Mouse (Mus musculus) hindbrain, embryonic 11.5 days (tissue): ENCODE data around the gene Syne1. TPM values are rescaled to one million over a fixed set of nuclear protein-coding genes. Genes with fewer than 3 reads are reported as not detected.

ENCODE experiments used
- ATAC-seq: fragments of 200-750 bp; cut with Nextera tagmentation; 2 replicates; pipeline ENCODE4 v1.8.0; 2017; ENCODE audit warnings: mild to moderate bottlenecking, moderate TSS enrichment, moderate library complexity; ENCODE audit not compliant: low FRiP score
- DNase-seq: peaks from one replicate; pipeline ENCODE4 v3.0.0-alpha.2; 2015; ENCODE audit warnings: low spot score
- H3K27ac ChIP-seq: fragments of 300-500 bp; sonication (generic); 2 replicates; pipeline ENCODE4 v1.5.1; 2014; ENCODE audit warnings: mild to moderate bottlenecking, low read depth, low read length
- H3K27me3 ChIP-seq: fragments of 300-500 bp; sonication (generic); 2 replicates; pipeline ENCODE4 v1.6.1; 2014; ENCODE audit warnings: mild to moderate bottlenecking, low read length, moderate library complexity, mixed read lengths; ENCODE audit not compliant: control insufficient read depth, insufficient read depth
- H3K36me3 ChIP-seq: fragments of 300-500 bp; sonication (generic); 2 replicates; pipeline ENCODE4 v1.6.1; 2014; ENCODE audit warnings: mild to moderate bottlenecking, low read length, moderate library complexity, mixed read lengths; ENCODE audit not compliant: control insufficient read depth, insufficient read depth
- H3K4me1 ChIP-seq: fragments of 300-500 bp; sonication (generic); replicated peaks from 2 replicates; pipeline ENCODE4 v1.6.1; 2014; ENCODE audit warnings: low read length, mixed read lengths; ENCODE audit not compliant: control insufficient read depth, insufficient read depth
- H3K4me2 ChIP-seq: fragments of 300-500 bp; sonication (generic); replicated peaks from 2 replicates; pipeline ENCODE4 v1.6.1; 2014; ENCODE audit warnings: mild to moderate bottlenecking, low read depth, low read length
- H3K4me3 ChIP-seq: fragments of 300-500 bp; sonication (generic); 2 replicates; pipeline ENCODE4 v1.5.1; 2014; ENCODE audit warnings: low read depth, low read length
- H3K9ac ChIP-seq: fragments of 300-500 bp; sonication (generic); 2 replicates; pipeline ENCODE4 v1.6.1; 2014; ENCODE audit warnings: low read depth, low read length
- H3K9me3 ChIP-seq: fragments of 300-500 bp; sonication (generic); 2 replicates; pipeline ENCODE4 v1.6.1; 2016; ENCODE audit warnings: low read length; ENCODE audit not compliant: control insufficient read depth
- WGBS: fragments of 180-500 bp; shearing (Covaris S2); extraction: QIAGEN DNeasy Blood & Tissue Kit; methylation state at CpG from one replicate; pipeline ENCODE4 v1.1.7; 2014; 5-methylcytosine and 5-hydroxymethylcytosine counted together
- polyA plus RNA-seq: library from polyadenylated mRNA; unstranded; fragments of >200 nt; fragmentation: Nextera tagmentation; extraction: Ambion mirVana; gene quantifications from 2 replicates; pipeline ENCODE4 v1.2.1, GENCODE M21; 2014

The Syne1 gene
- polyA plus RNA-seq, 1 experiment from 2014 or later: 6.3 TPM

DNA sequence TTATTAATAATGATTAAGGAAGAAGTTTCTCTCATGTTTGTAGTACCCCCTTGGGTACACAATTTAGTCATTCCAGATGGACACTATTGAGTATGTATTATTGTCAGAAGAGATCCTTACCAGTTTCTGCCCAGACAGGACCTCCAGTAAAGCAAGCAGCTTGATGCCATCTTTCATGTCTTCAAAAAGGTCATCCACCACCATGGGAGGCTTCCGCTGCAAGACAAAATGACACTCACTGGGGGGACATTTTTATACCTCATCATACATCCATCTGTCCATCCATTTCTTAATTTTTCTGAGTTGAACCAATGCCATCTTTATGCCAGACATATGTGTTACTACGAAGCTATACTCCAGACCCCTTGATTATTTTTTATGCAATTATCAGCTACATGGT lies 108.3 kb downstream of the Syne1 start:
- no peak for ATAC-seq
- 93% methylated on average over 2 of the region's 2 CpGs for WGBS

DNA sequence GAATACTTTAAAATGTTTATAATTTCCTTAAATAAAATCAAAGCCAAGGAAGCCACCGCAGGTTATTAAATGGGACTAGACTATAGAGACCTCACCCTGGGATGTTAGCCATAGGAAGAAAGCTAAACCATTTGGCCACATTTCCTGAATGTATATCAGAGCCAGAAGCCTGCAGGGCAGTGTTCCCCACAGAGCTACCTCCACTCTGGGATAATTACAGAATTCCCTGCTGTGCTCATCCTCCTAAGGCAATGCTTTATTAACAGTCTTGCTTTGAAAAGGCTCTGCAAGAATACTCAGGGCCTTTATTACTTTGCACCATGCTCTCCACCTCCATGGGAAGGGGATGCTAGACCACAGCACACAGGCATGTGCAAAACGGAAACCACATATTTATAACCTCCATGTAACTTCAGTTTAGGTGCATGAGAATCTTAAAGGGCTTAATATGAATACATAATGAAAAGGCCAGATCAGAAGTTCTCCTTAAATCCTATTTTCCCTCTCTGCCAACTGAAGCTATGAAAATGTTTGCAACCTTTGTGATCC lies 111.4 kb downstream of the Syne1 start:
- H3K4me1 ChIP-seq: no peaks in the 10 kb centered on the region
- no peak overlapping the region for H3K9ac ChIP-seq
- H3K36me3 ChIP-seq: no peaks in the 10 kb centered on the region
- no peaks in the 10 kb centered on the region for H3K27me3 ChIP-seq
- no peaks in the 10 kb centered on the region for H3K9me3 ChIP-seq
- DNase-seq (no peak), ATAC-seq (no peak)
- 46% methylated on average over 2 of the region's 2 CpGs for WGBS
- H3K27ac ChIP-seq: no peak overlapping the region
- no peak overlapping the region for H3K4me2 ChIP-seq
- H3K4me3 ChIP-seq: no peak overlapping the region

More for the DNA sequence above, 108.3 kb downstream of the Syne1 start:
- Histone ChIP-seq H3K9ac (no peak overlapping the region), H3K4me2 (no peak overlapping the region), H3K4me1 (no peaks in the 10 kb centered on the region), H3K27me3 (no peaks in the 10 kb centered on the region), H3K27ac (no peak overlapping the region), H3K36me3 (no peaks in the 10 kb centered on the region), H3K9me3 (no peaks in the 10 kb centered on the region), H3K4me3 (no peak overlapping the region)
- no peak for DNase-seq

DNA sequence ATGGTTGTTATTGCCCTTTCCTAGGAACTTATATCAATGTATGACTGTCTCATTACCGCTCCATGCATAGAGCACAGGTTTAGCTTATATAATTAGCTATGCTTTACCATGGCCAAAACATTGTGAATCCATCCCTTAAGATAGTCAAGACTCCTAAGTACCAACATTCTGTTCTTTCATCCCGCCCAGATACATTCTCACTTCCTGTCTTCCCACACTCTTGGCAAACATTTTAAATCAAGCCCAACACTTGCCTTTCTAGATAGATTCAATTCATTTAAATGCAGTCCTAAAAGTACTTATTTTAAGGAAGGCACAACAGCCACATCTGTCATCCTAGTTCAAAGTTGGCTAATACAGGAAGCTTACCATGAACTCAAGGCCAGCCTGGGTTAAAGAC lies 113.5 kb downstream of the Syne1 start:
- Histone ChIP-seq H3K27me3 (no peaks in the 10 kb centered on the region), H3K4me2 (no peak overlapping the region), H3K4me1 (no peaks in the 10 kb centered on the region), H3K9ac (no peak overlapping the region), H3K9me3 (no peaks in the 10 kb centered on the region), H3K36me3 (no peaks in the 10 kb centered on the region), H3K4me3 (no peak overlapping the region), H3K27ac (no peak overlapping the region)
- no peak for DNase-seq
- 96% methylated on average over 2 of the region's 2 CpGs for WGBS
- ATAC-seq: no peak

DNA sequence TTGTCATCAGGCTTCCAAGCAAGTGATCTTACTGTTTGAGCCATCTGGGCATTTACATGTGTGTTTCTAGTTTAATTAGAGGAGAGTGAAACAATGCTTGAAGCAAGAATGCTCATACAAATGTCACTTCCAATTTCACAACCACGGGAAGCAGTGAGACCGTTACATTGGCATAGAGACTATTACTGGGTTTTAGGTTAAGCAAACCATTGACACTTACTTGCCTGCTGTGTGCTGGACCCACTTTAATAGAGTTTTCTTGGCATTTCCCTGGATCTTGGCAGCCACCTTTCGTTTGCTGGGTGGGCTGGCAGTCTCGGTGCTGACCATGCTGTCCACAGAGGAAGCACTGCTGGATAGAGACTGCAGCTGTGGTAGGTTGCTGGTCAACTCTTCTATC lies 127.3 kb downstream of the Syne1 start:
- WGBS: 91% methylated on average over 4 of the region's 4 CpGs

DNA sequence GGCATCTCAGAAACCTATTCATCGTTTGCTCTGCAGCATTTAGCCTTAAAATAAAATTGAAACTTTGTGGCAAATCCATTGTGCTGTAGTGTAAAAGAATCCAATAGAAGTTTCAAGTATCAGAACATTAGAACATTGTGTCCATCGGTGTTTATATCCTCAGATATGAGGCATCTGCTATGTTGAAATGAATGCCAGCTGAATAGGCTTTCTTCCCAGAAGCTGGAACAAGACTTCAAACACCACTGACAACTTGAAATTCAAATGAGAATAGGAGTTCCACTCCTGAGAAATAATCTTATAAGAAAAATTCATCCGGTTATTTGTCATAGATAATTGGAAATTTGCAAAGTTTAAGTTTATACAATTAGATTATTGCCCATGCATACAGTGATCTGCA lies 135.6 kb downstream of the Syne1 start:
- H3K27me3 ChIP-seq: no peaks in the 10 kb centered on the region
- no peak overlapping the region for H3K9ac ChIP-seq
- no peak overlapping the region for H3K4me3 ChIP-seq
- no peak overlapping the region for H3K27ac ChIP-seq
- no peaks in the 10 kb centered on the region for H3K4me1 ChIP-seq
- H3K4me2 ChIP-seq: no peak overlapping the region
- H3K9me3 ChIP-seq: no peaks in the 10 kb centered on the region
- 89% methylated on average over 3 of the region's 3 CpGs for WGBS
- DNase-seq: no peak
- no peaks in the 10 kb centered on the region for H3K36me3 ChIP-seq
- no peak for ATAC-seq

More for the DNA sequence above, 127.3 kb downstream of the Syne1 start:
- Histone ChIP-seq H3K36me3 (no peaks in the 10 kb centered on the region), H3K4me2 (no peak overlapping the region), H3K9me3 (no peaks in the 10 kb centered on the region; the same call in 1 of the 2 replicates), H3K9ac (no peak overlapping the region), H3K4me3 (no peak overlapping the region), H3K4me1 (no peaks in the 10 kb centered on the region), H3K27me3 (no peaks in the 10 kb centered on the region), H3K27ac (no peak overlapping the region)
- DNase-seq (no peak), ATAC-seq (no peak)

DNA sequence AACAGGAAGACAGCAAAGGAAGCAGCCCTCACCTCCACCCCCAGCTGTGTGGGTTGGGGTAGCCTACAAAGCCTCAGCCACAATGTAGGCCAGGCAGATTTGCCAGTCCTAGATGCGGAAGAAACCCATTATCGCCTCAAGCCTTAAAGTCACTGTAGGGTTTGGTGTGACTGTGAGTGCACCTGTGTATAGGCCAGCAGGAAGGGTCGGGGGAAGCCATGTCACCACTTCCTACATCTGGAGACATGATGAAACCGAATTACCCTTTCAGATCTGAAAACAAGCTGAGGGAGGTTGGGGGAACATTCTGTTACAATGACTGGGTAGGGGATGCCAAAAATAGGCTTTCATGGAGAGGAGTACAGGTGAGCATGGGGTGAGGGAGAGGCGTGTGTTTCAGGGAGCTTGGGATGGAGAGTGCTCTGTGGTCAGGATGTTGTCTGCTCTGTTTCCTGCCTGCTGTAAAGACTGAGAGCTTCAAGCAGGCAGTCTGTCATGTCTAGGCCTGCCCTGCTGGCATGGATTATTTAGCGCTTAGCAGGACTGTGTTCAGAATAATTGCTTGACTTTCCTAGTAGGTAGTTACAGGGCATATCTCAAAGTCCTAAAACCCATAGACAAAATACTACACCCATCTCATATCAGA lies 167.0 kb downstream of the Syne1 start:
- ATAC-seq (no peak), DNase-seq (no peak)
- no peaks in the 10 kb centered on the region for H3K36me3 ChIP-seq
- no peaks in the 10 kb centered on the region for H3K9me3 ChIP-seq
- no peak overlapping the region for H3K27ac ChIP-seq
- H3K4me2 ChIP-seq: no peak overlapping the region
- no peak overlapping the region for H3K4me3 ChIP-seq
- no peak overlapping the region for H3K9ac ChIP-seq
- WGBS: 80% methylated on average over 6 of the region's 6 CpGs
- no peaks in the 10 kb centered on the region for H3K4me1 ChIP-seq
- H3K27me3 ChIP-seq: no peaks in the 10 kb centered on the region

DNA sequence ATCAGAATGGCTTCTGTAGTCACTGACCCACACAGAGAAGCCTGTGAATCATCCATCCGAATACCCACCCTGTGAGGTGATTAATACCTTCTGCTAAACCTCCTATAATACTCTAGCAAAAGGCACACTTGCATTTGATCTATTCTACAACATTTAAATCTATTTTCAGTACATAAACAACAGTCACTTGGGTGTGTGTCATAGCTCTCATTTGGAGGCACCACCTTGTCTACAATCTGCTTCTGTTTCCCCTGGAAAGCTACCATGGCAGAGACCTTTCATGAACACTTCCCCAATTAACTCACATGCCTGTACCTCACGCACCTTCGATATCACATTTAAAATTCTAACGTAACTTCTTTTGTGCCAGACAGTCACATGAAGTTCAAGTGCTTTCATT lies 169.7 kb downstream of the Syne1 start:
- Histone ChIP-seq H3K4me3 (no peak overlapping the region), H3K9me3 (no peaks in the 10 kb centered on the region), H3K4me2 (no peak overlapping the region), H3K4me1 (no peaks in the 10 kb centered on the region), H3K9ac (no peak overlapping the region), H3K27ac (no peak overlapping the region), H3K36me3 (no peaks in the 10 kb centered on the region), H3K27me3 (no peaks in the 10 kb centered on the region)
- 91% methylated on average over 4 of the region's 4 CpGs for WGBS
- no peak for ATAC-seq
- no peak for DNase-seq

DNA sequence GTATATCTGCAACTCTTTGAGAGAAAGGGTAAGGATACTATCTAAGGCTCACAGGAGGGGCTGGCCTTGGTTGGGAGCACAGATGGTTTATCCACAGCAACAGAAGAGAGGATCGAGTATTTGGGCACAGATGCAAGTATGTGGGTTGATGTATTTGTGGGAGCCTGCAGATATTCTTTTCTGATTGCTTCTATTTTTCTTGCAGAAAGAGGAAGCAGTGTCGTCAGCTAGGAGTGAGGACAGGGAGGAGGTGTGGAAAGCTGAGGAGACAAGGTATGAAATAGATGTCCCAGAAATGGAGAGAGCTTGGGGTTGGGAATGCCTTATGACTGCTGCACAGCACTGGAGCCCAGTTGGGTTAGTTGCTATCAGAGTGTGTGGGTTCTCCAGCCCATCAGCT lies 172.3 kb downstream of the Syne1 start:
- ATAC-seq: no peak
- Histone ChIP-seq H3K4me3 (no peak overlapping the region), H3K9ac (no peak overlapping the region), H3K27ac (no peak overlapping the region), H3K4me2 (no peak overlapping the region), H3K4me1 (no peaks in the 10 kb centered on the region), H3K36me3 (no peaks in the 10 kb centered on the region), H3K9me3 (no peaks in the 10 kb centered on the region), H3K27me3 (no peaks in the 10 kb centered on the region)
- WGBS: 90% methylated on average over 2 of the region's 2 CpGs
- no peak for DNase-seq

DNA sequence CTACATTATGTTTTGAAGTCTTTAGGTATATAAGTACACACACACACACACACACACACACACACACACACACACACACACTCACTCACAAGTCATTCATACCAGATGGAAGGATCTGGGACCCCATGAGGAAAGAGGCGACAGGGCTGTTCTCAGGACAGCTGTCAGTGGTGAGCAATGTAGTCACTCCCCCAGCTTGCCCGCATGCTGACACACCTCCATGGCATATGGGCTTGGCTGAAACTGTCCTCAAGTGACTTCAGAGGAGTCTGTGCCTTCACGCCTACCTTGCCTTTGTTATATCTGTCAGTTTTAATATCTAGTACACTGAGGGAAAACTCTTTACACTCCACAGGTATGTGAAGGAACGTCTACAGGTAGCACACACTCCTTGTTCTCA lies 181.7 kb downstream of the Syne1 start:
- Histone ChIP-seq H3K9me3 (no peaks in the 10 kb centered on the region), H3K4me2 (no peak overlapping the region), H3K27ac (no peak overlapping the region), H3K4me3 (no peak overlapping the region), H3K36me3 (no peaks in the 10 kb centered on the region), H3K9ac (no peak overlapping the region), H3K4me1 (no peaks in the 10 kb centered on the region), H3K27me3 (no peaks in the 10 kb centered on the region)
- DNase-seq (no peak), ATAC-seq (no peak)
- 73% methylated on average over 4 of the region's 4 CpGs for WGBS
